Mouse (Mus musculus): ENCODE results near the gene Rasl11a.

- no peak for TF ChIP-seq EP300 (IDR thresholded peaks at IDR 0.05; ENCODE audit: insufficient read depth, low read depth, low read length)
- TF ChIP-seq CTCF (IDR thresholded peaks at IDR 0.05; ENCODE audit: low read depth, low read length), result no peak
- no peak for TF ChIP-seq POLR2A (IDR thresholded peaks at IDR 0.05; ENCODE audit: insufficient read depth, low read length)
Measured at GRCm38 (mm10) chr5:146859246-146859645, 14.4 kb downstream of the Rasl11a start.

Measured in ES-Bruce4 (cell line).